In the genomic region with DNA sequence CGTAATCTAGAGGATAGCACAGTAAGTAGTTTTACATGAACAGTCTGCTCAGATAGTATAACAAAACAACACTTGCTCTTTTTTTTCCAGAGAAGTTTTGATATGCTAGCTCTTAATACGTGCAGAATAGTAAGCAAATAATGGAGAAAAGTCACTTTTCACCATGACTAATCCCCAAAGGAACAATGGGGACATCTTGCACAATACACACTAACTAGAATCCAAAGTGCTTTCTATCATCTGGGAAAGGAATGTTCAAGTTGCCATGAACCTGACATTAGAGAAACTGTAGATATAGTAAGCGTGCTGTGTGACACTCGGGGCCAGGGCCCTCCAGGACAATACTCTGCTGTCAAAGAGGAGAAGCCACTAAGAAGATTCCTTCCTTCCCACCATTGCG, we compare ENCODE assay signal across 35 mouse cellular contexts.
"Had no signal": no experiment of that assay in that cellular context is flagged by ENCODE, and none has a peak within 500 bp of the region (broad histone marks: within the 10 kb centered on the region; RNA-seq: fewer than 3 reads in every experiment).

No protein-coding gene starts in this region.

- DNase-seq: heart, postnatal 10 days; heart, postnatal 14 days; heart, postnatal 36 days; heart, postnatal 4 days; kidney, adult 11 months; kidney, adult 18-20 months; kidney, adult 2 months; kidney, adult 8-10 months; kidney, adult 9 months; kidney, postnatal 10 days; kidney, postnatal 14 days; kidney, postnatal 25 days; kidney, postnatal 36 days; kidney, postnatal 4 days; layer of hippocampus, adult 9-11 months; layer of hippocampus, postnatal 36 days had no signal

- H3K4me2 ChIP-seq: heart, embryonic 11.5 days; heart, embryonic 12.5 days; heart, embryonic 13.5 days; heart, embryonic 15.5 days; hindbrain, embryonic 12.5 days; hindbrain, embryonic 13.5 days; hindbrain, embryonic 14.5 days; hindbrain, embryonic 15.5 days; intestine, embryonic 15.5 days; kidney, embryonic 15.5 days had no signal

- ATAC-seq: hindbrain, embryonic 16.5 days; hindbrain, postnatal 0 days; inflammation-experienced regulatory T-cells, adult 6 months; intestine, embryonic 15.5 days; intestine, embryonic 16.5 days; intestine, postnatal 0 days had no signal

- H3K4me3 ChIP-seq: heart, embryonic 10.5 days; heart, embryonic 12.5 days; heart, embryonic 13.5 days; heart, embryonic 15.5 days; hindbrain, embryonic 10.5 days; hindbrain, embryonic 12.5 days; hindbrain, embryonic 13.5 days; hindbrain, embryonic 15.5 days; intestine, embryonic 15.5 days; kidney, embryonic 15.5 days; layer of hippocampus, adult 2 months had no signal

- H3K4me1 ChIP-seq: heart, embryonic 12.5 days; heart, embryonic 13.5 days; hindbrain, embryonic 13.5 days; hindbrain, embryonic 15.5 days; kidney, embryonic 15.5 days had no signal

- H3K36me3 ChIP-seq: heart, embryonic 10.5 days; heart, embryonic 12.5 days; heart, embryonic 13.5 days; heart, embryonic 15.5 days; hindbrain, embryonic 10.5 days; hindbrain, embryonic 12.5 days; hindbrain, embryonic 13.5 days; hindbrain, embryonic 15.5 days; intestine, embryonic 15.5 days; kidney, embryonic 15.5 days had no signal

- H3K27me3 ChIP-seq: hindbrain, embryonic 12.5 days; hindbrain, embryonic 13.5 days; hindbrain, embryonic 15.5 days; intestine, embryonic 15.5 days; kidney, embryonic 15.5 days had no signal

- H3K9ac ChIP-seq: heart, embryonic 12.5 days; heart, embryonic 13.5 days; heart, embryonic 15.5 days; hindbrain, embryonic 12.5 days; hindbrain, embryonic 13.5 days; hindbrain, embryonic 14.5 days; hindbrain, embryonic 15.5 days; intestine, embryonic 15.5 days; kidney, embryonic 15.5 days had no signal

- H3K27ac ChIP-seq: heart, embryonic 10.5 days; heart, embryonic 13.5 days; heart, embryonic 15.5 days; hindbrain, embryonic 10.5 days; hindbrain, embryonic 12.5 days; hindbrain, embryonic 13.5 days; hindbrain, embryonic 14.5 days; hindbrain, embryonic 15.5 days; hindbrain, postnatal 0 days; intestine, embryonic 15.5 days; kidney, embryonic 15.5 days; kidney, postnatal 0 days; layer of hippocampus, adult 2 months had no signal

- H3K9me3 ChIP-seq: heart, embryonic 10.5 days; heart, embryonic 12.5 days; heart, embryonic 13.5 days; heart, embryonic 15.5 days; hindbrain, embryonic 10.5 days; hindbrain, embryonic 12.5 days; hindbrain, embryonic 13.5 days; hindbrain, embryonic 15.5 days; intestine, embryonic 15.5 days; kidney, embryonic 15.5 days had no signal
